ENCODE assay signal across 12 mouse cellular contexts in genomic region chr15:81083826-81084225, GRCm38 (mm10).
DNase-seq lines count a peak whose midpoint lies in the region; ATAC-seq and TF ChIP-seq lines count a peak whose summit lies in the region.
"Had no signal": no experiment of that assay in that cellular context is flagged by ENCODE, and none has a peak within 500 bp of the region (broad histone marks: within the 10 kb centered on the region; RNA-seq: fewer than 3 reads in every experiment).

No protein-coding gene starts in this region.

- no peak overlapping the region for H3K4me3 ChIP-seq in hindbrain, postnatal 0 days (ENCODE audit: low read length)
- H3K4me3 ChIP-seq in hindbrain, embryonic 14.5 days (replicated peaks; ENCODE audit: low read length), result no peak overlapping the region
- no peak overlapping the region for H3K4me3 ChIP-seq in lung, embryonic 16.5 days (ENCODE audit: low read length)
- H3K4me3 ChIP-seq: forebrain, embryonic 13.5 days had no signal

- H3K27me3 ChIP-seq in hindbrain, postnatal 0 days (ENCODE audit: insufficient read depth, low read length), result no peaks in the 10 kb centered on the region
- H3K27me3 ChIP-seq in hindbrain, embryonic 14.5 days (ENCODE audit: control insufficient read depth, insufficient read depth, low read length), result no peaks in the 10 kb centered on the region
- no peaks in the 10 kb centered on the region for H3K27me3 ChIP-seq in lung, embryonic 16.5 days (ENCODE audit: control insufficient read depth, insufficient read depth, low read depth, low read length)
- H3K27me3 ChIP-seq: forebrain, embryonic 13.5 days had no signal

- peaks cover 5% of the 10 kb centered on the region; the same call in 1 of the 2 replicates for H3K4me1 ChIP-seq in hindbrain, postnatal 0 days (ENCODE audit: insufficient read depth, low read length)
- H3K4me1 ChIP-seq in hindbrain, embryonic 14.5 days (replicated peaks; ENCODE audit: control insufficient read depth, insufficient read depth, low read length), result peaks cover 15% of the 10 kb centered on the region; the same call in 1 of the 2 replicates
- peaks cover 21% of the 10 kb centered on the region for H3K4me1 ChIP-seq in lung, embryonic 16.5 days (replicated peaks; ENCODE audit: control insufficient read depth, insufficient read depth, low read length)

- 85% methylated on average over 9 of the region's 9 CpGs for WGBS in hindbrain, postnatal 0 days
- 82% methylated on average over 9 of the region's 9 CpGs for WGBS in hindbrain, embryonic 14.5 days
- WGBS in lung, embryonic 16.5 days, result 72% methylated on average over 9 of the region's 9 CpGs

- H3K9me3 ChIP-seq in hindbrain, postnatal 0 days (ENCODE audit: low read length), result no peaks in the 10 kb centered on the region
- H3K9me3 ChIP-seq in hindbrain, embryonic 14.5 days (ENCODE audit: control insufficient read depth, low read length), result no peaks in the 10 kb centered on the region
- no peaks in the 10 kb centered on the region for H3K9me3 ChIP-seq in lung, embryonic 16.5 days (ENCODE audit: control insufficient read depth, low read length)
- H3K9me3 ChIP-seq: forebrain, embryonic 13.5 days had no signal

- H3K27ac ChIP-seq in hindbrain, postnatal 0 days, result 0 out of 2 replicates have a peak overlapping the region, but pooled peaks have one; percentile 29
- H3K27ac ChIP-seq in hindbrain, embryonic 14.5 days, result no peak overlapping the region
- H3K27ac ChIP-seq in lung, embryonic 16.5 days (ENCODE audit: low read length), result peak overlapping the region; percentile 35
- H3K27ac ChIP-seq: forebrain, embryonic 13.5 days; liver, embryonic 14.5 days had no signal

- no peaks in the 10 kb centered on the region for H3K36me3 ChIP-seq in hindbrain, postnatal 0 days (ENCODE audit: insufficient read depth, low read length)
- no peaks in the 10 kb centered on the region for H3K36me3 ChIP-seq in hindbrain, embryonic 14.5 days (replicated peaks; ENCODE audit: control insufficient read depth, insufficient read depth)
- H3K36me3 ChIP-seq in lung, embryonic 16.5 days (ENCODE audit: control insufficient read depth, insufficient read depth, low read length), result no peaks in the 10 kb centered on the region

- H3K4me2 ChIP-seq in hindbrain, postnatal 0 days (ENCODE audit: low read depth, low read length), result no peak overlapping the region
- no peak overlapping the region for H3K4me2 ChIP-seq in hindbrain, embryonic 14.5 days (replicated peaks)
- H3K4me2 ChIP-seq in lung, embryonic 16.5 days (ENCODE audit: low read depth, low read length), result no peak overlapping the region
- H3K4me2 ChIP-seq: forebrain, embryonic 13.5 days; midbrain, embryonic 11.5 days had no signal

- no peak for ATAC-seq in hindbrain, postnatal 0 days
- ATAC-seq in hindbrain, embryonic 14.5 days (ENCODE audit: low FRiP score), result no peak
- ATAC-seq in lung, embryonic 16.5 days (ENCODE audit: low read depth), result no peak
- ATAC-seq: forebrain, embryonic 13.5 days had no signal

- no peak overlapping the region for H3K9ac ChIP-seq in hindbrain, postnatal 0 days (replicated peaks; ENCODE audit: low read length)
- no peak overlapping the region for H3K9ac ChIP-seq in hindbrain, embryonic 14.5 days
- no peak overlapping the region for H3K9ac ChIP-seq in lung, embryonic 16.5 days (ENCODE audit: low read length)
- H3K9ac ChIP-seq: forebrain, embryonic 13.5 days; liver, embryonic 14.5 days had no signal

- no peak for TF ChIP-seq CTCF in hindbrain, postnatal 0 days (IDR thresholded peaks at IDR 0.05; ENCODE audit: low read depth)

- DNase-seq in adrenal gland, adult (ENCODE audit: inconsistent age in 2 of 2, low spot score in 1 of 2), result peak; percentile 30 to 74
- DNase-seq in adrenal gland, postnatal 25 days, result no peak
- DNase-seq in hindbrain, postnatal 0 days (ENCODE audit: low spot score), result no peak
- no peak for DNase-seq in hindbrain, embryonic 14.5 days (ENCODE audit: low spot score)
- no peak for DNase-seq in lung, postnatal 36 days
- peak; percentile 24 for DNase-seq in retina, postnatal 7 days (ENCODE audit: low read depth, low spot score)
- no peak for DNase-seq in T-cell, adult 2 months (ENCODE audit: low spot score)
- DNase-seq: right cerebral cortex, postnatal 4 days had no signal

Comparison
In these comparisons a context has a peak if more than half of its experiments do, and no peak if none do; other contexts are left out.
1. DNase-seq: peak in adrenal gland, adult (2 of 2) and retina, postnatal 7 days (single experiment); none in adrenal gland, postnatal 25 days (single experiment), hindbrain, postnatal 0 days (single experiment), hindbrain, embryonic 14.5 days (single experiment), lung, postnatal 36 days (single experiment) and T-cell, adult 2 months (single experiment).